Mouse (Mus musculus): ENCODE measurements at regions not wholly inside any gene's neighbourhood (a gene's known extent, or its start where the extent isn't known, plus 50 kb on each side); places are given as distances from the start of the nearest gene placed in this dataset.

DNA sequence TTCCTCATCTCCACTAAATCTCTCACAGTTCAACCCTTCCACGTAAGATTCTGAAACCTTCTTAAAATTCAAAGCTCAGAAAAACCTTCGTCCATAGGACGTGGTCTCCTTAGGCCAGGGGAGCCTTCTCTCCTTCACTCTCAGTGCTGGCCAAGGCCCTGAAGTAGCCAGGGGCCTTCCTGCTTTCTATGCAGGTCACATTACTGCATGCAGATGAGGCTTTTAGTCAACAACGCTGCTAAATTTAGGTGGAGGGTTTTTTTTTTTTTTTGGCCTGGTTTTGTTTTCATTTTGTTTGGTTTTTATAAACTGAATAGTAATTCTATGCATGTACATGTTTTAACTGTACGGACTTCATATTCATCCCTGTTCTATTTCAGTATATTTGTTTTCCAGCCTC is 214.5 kb upstream of the Acvr2a start:
- Histone ChIP-seq H3K36me3 (ENCODE audit: control insufficient read depth, insufficient read depth) (no peaks in the 10 kb centered on the region), H3K4me3 (ENCODE audit: low read length) (no peak overlapping the region), H3K9me3 (replicated peaks; ENCODE audit: control insufficient read depth, low read length) (no peaks in the 10 kb centered on the region), H3K9ac (ENCODE audit: low read length) (no peak overlapping the region), H3K27ac (ENCODE audit: low read length) (no peak overlapping the region), H3K27me3 (ENCODE audit: control insufficient read depth, insufficient read depth, low read length) (no peaks in the 10 kb centered on the region), H3K4me1 (ENCODE audit: control insufficient read depth, insufficient read depth, low read length) (no peaks in the 10 kb centered on the region), H3K4me2 (ENCODE audit: low read depth, low read length) (no peak overlapping the region)
- ATAC-seq (replicated peaks; ENCODE audit: extremely low read depth, insufficient read depth, low FRiP score), result no peak
- 84% methylated on average over 5 of the region's 5 CpGs for WGBS

GRCm38 (mm10) chr2:48601855-48602254 is 212.1 kb upstream of the Acvr2a start:
- H3K9ac ChIP-seq (ENCODE audit: low read length), result no peak overlapping the region
- H3K36me3 ChIP-seq (ENCODE audit: control insufficient read depth, insufficient read depth), result no peaks in the 10 kb centered on the region
- H3K27me3 ChIP-seq (ENCODE audit: control insufficient read depth, insufficient read depth, low read length), result no peaks in the 10 kb centered on the region
- no peak overlapping the region for H3K4me2 ChIP-seq (ENCODE audit: low read depth, low read length)
- no peaks in the 10 kb centered on the region for H3K4me1 ChIP-seq (ENCODE audit: control insufficient read depth, insufficient read depth, low read length)
- 76% methylated on average over 8 of the region's 8 CpGs for WGBS
- no peak overlapping the region for H3K27ac ChIP-seq (ENCODE audit: low read length)
- no peak for ATAC-seq (replicated peaks; ENCODE audit: extremely low read depth, insufficient read depth, low FRiP score)
- no peak overlapping the region for H3K4me3 ChIP-seq (ENCODE audit: low read length)
- H3K9me3 ChIP-seq (replicated peaks; ENCODE audit: control insufficient read depth, low read length), result no peaks in the 10 kb centered on the region

- 67% methylated on average over 3 of the region's 3 CpGs for WGBS
- no peak for ATAC-seq (replicated peaks; ENCODE audit: extremely low read depth, insufficient read depth, low FRiP score)
Measured at GRCm38 (mm10) chr2:48609466-48609865, 204.4 kb upstream of the Acvr2a start.

GRCm38 (mm10) chr2:48612251-48612650 is 201.7 kb upstream of the Acvr2a start:
- Histone ChIP-seq H3K4me1 (ENCODE audit: control insufficient read depth, insufficient read depth, low read length) (peaks cover 10% of the 10 kb centered on the region), H3K9me3 (replicated peaks; ENCODE audit: control insufficient read depth, low read length) (no peaks in the 10 kb centered on the region), H3K27ac (ENCODE audit: low read length) (no peak overlapping the region), H3K9ac (ENCODE audit: low read length) (no peak overlapping the region), H3K4me2 (ENCODE audit: low read depth, low read length) (no peak overlapping the region), H3K36me3 (ENCODE audit: control insufficient read depth, insufficient read depth) (no peaks in the 10 kb centered on the region), H3K4me3 (ENCODE audit: low read length) (no peak overlapping the region), H3K27me3 (ENCODE audit: control insufficient read depth, insufficient read depth, low read length) (no peaks in the 10 kb centered on the region)
- ATAC-seq (replicated peaks; ENCODE audit: extremely low read depth, insufficient read depth, low FRiP score), result no peak
- 73% methylated on average over 3 of the region's 3 CpGs for WGBS

More at GRCm38 (mm10) chr2:48609466-48609865, 204.4 kb upstream of the Acvr2a start:
- no peak overlapping the region for H3K27ac ChIP-seq (ENCODE audit: low read length)
- no peak overlapping the region for H3K4me3 ChIP-seq (ENCODE audit: low read length)
- no peaks in the 10 kb centered on the region for H3K27me3 ChIP-seq (ENCODE audit: control insufficient read depth, insufficient read depth, low read length)
- no peak overlapping the region for H3K4me2 ChIP-seq (ENCODE audit: low read depth, low read length)
- H3K9me3 ChIP-seq (replicated peaks; ENCODE audit: control insufficient read depth, low read length), result no peaks in the 10 kb centered on the region
- no peak overlapping the region for H3K9ac ChIP-seq (ENCODE audit: low read length)
- peaks cover 7% of the 10 kb centered on the region for H3K4me1 ChIP-seq (ENCODE audit: control insufficient read depth, insufficient read depth, low read length)
- no peaks in the 10 kb centered on the region for H3K36me3 ChIP-seq (ENCODE audit: control insufficient read depth, insufficient read depth)

GRCm38 (mm10) chr2:48617141-48617699 is 196.7 kb upstream of the Acvr2a start:
- Histone ChIP-seq H3K27ac (ENCODE audit: low read length) (no peak overlapping the region), H3K27me3 (ENCODE audit: control insufficient read depth, insufficient read depth, low read length) (no peaks in the 10 kb centered on the region), H3K4me1 (ENCODE audit: control insufficient read depth, insufficient read depth, low read length) (peaks cover 4% of the 10 kb centered on the region; the same call in 1 of the 2 replicates), H3K9me3 (replicated peaks; ENCODE audit: control insufficient read depth, low read length) (no peaks in the 10 kb centered on the region), H3K36me3 (ENCODE audit: control insufficient read depth, insufficient read depth) (no peaks in the 10 kb centered on the region), H3K4me2 (ENCODE audit: low read depth, low read length) (no peak overlapping the region), H3K4me3 (ENCODE audit: low read length) (no peak overlapping the region), H3K9ac (ENCODE audit: low read length) (no peak overlapping the region)
- ATAC-seq (replicated peaks; ENCODE audit: extremely low read depth, insufficient read depth, low FRiP score), result no peak
- WGBS, result 27% methylated on average over 3 of the region's 3 CpGs

DNA sequence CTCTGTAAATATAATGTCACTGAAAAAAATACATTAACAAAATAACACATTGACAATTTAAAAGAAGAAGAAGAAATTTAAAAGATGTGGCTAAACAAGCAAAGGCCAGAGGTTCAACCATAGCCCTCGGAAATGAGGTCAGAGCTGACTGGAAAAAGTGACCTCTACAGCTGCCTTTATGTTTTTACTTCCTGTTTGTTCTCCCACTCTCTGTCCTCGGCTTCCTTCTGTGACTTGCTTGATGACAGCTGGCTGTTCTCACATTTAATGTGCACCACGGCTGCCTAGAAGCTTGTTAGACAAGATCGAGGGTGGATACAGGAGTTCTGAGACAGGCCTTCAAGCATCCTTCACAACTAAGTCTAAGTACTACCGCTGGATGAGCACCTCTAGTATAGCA is 194.9 kb upstream of the Acvr2a start:
- H3K27me3 ChIP-seq (ENCODE audit: control insufficient read depth, insufficient read depth, low read length), result no peaks in the 10 kb centered on the region
- H3K4me3 ChIP-seq (ENCODE audit: low read length), result no peak overlapping the region
- WGBS, result 28% methylated on average over 5 of the region's 5 CpGs
- no peak for ATAC-seq (replicated peaks; ENCODE audit: extremely low read depth, insufficient read depth, low FRiP score)
- no peaks in the 10 kb centered on the region for H3K9me3 ChIP-seq (replicated peaks; ENCODE audit: control insufficient read depth, low read length)
- H3K4me1 ChIP-seq (ENCODE audit: control insufficient read depth, insufficient read depth, low read length), result peaks cover 7% of the 10 kb centered on the region
- no peak overlapping the region for H3K27ac ChIP-seq (ENCODE audit: low read length)
- H3K36me3 ChIP-seq (ENCODE audit: control insufficient read depth, insufficient read depth), result no peaks in the 10 kb centered on the region
- H3K4me2 ChIP-seq (ENCODE audit: low read depth, low read length), result no peak overlapping the region
- H3K9ac ChIP-seq (ENCODE audit: low read length), result no peak overlapping the region

DNA sequence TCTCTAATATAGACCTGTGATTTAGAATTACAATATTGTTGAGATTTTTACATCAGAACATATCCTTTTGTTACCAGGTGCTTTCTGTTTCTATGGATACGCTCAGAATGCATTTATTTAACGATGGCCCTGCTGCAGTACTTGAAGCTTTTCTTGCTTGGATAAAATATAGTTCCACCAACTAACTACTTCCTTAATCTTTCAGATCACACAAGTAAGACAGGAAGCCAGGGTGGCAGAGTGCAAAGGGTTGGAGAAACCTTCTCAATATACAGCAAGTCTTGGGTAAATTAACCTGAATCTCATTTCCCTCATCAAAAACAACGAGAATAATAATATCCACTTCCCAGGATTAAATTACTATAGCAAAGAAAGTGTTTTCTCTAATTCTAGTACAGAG is 193.1 kb upstream of the Acvr2a start:
- Histone ChIP-seq H3K4me1 (ENCODE audit: control insufficient read depth, insufficient read depth, low read length) (peaks cover 8% of the 10 kb centered on the region), H3K27me3 (ENCODE audit: control insufficient read depth, insufficient read depth, low read length) (no peaks in the 10 kb centered on the region), H3K9ac (ENCODE audit: low read length) (no peak overlapping the region), H3K4me3 (ENCODE audit: low read length) (no peak overlapping the region), H3K4me2 (ENCODE audit: low read depth, low read length) (no peak overlapping the region), H3K36me3 (ENCODE audit: control insufficient read depth, insufficient read depth) (no peaks in the 10 kb centered on the region), H3K9me3 (replicated peaks; ENCODE audit: control insufficient read depth, low read length) (no peaks in the 10 kb centered on the region), H3K27ac (ENCODE audit: low read length) (no peak overlapping the region)
- WGBS, result 80% methylated on average over 3 of the region's 3 CpGs
- no peak for ATAC-seq (replicated peaks; ENCODE audit: extremely low read depth, insufficient read depth, low FRiP score)

DNA sequence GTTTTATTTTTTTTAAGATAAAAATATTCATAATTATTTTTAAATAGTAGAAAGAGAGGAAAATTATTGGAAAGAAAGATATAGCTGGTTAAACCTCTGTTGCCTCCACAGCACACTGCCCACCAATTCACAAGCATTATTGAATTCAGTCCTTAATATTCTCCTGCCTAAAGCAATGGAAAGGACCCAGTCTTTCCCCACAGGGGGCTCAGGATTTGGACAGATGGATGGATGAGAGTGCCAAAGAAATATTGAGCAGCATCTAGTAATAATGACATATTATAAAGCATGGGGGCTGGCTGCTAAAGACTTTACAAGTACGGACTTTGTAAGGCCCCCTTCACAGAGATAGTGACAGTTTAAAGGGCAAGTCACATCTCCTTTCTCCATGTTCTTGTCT is 191.6 kb upstream of the Acvr2a start:
- H3K4me3 ChIP-seq (ENCODE audit: low read length), result no peak overlapping the region
- no peak overlapping the region for H3K27ac ChIP-seq (ENCODE audit: low read length)
- ATAC-seq (replicated peaks; ENCODE audit: extremely low read depth, insufficient read depth, low FRiP score), result no peak
- no peaks in the 10 kb centered on the region for H3K36me3 ChIP-seq (ENCODE audit: control insufficient read depth, insufficient read depth)
- no peaks in the 10 kb centered on the region for H3K9me3 ChIP-seq (replicated peaks; ENCODE audit: control insufficient read depth, low read length)
- H3K4me1 ChIP-seq (ENCODE audit: control insufficient read depth, insufficient read depth, low read length), result peaks cover 4% of the 10 kb centered on the region
- H3K27me3 ChIP-seq (ENCODE audit: control insufficient read depth, insufficient read depth, low read length), result no peaks in the 10 kb centered on the region
- no peak overlapping the region for H3K9ac ChIP-seq (ENCODE audit: low read length)
- WGBS, result 88% methylated on average over 1 of the region's 1 CpGs
- H3K4me2 ChIP-seq (ENCODE audit: low read depth, low read length), result no peak overlapping the region

GRCm38 (mm10) chr2:48624040-48624439 is 189.9 kb upstream of the Acvr2a start:
- Histone ChIP-seq H3K27ac (ENCODE audit: low read length) (no peak overlapping the region), H3K4me2 (ENCODE audit: low read depth, low read length) (no peak overlapping the region), H3K27me3 (ENCODE audit: control insufficient read depth, insufficient read depth, low read length) (no peaks in the 10 kb centered on the region), H3K9ac (ENCODE audit: low read length) (no peak overlapping the region), H3K36me3 (ENCODE audit: control insufficient read depth, insufficient read depth) (no peaks in the 10 kb centered on the region), H3K9me3 (replicated peaks; ENCODE audit: control insufficient read depth, low read length) (no peaks in the 10 kb centered on the region), H3K4me3 (ENCODE audit: low read length) (no peak overlapping the region), H3K4me1 (ENCODE audit: control insufficient read depth, insufficient read depth, low read length) (peaks cover 4% of the 10 kb centered on the region)
- ATAC-seq (replicated peaks; ENCODE audit: extremely low read depth, insufficient read depth, low FRiP score), result no peak
- 43% methylated on average over 6 of the region's 6 CpGs for WGBS
